Mouse (Mus musculus) cortical plate, adult 2 months (tissue): ENCODE measurements around the gene Vps37b. TPM values are rescaled to one million over a fixed set of nuclear protein-coding genes. Genes with fewer than 3 reads are reported as not detected.
A peak's percentile ranks its signal among the peaks of the same experiment; 100 is the strongest.
"Not testable (repeated sequence)": the region's sequence is repeated elsewhere in the genome, so short reads cannot be mapped to it uniquely, and the experiment has no call there.

Source experiments
- H3K27ac ChIP-seq: fragments of 200-500 bp; 2 replicates; pipeline ENCODE4 v1.5.1; 2012; ENCODE audit warnings: low read length, control low read depth, inconsistent platforms; ENCODE audit not compliant: insufficient read depth
- H3K4me1 ChIP-seq: fragments of 200-500 bp; 2 replicates; pipeline ENCODE4 v1.6.1; 2011; ENCODE audit warnings: low read length; ENCODE audit not compliant: control insufficient read depth, insufficient read depth
- H3K4me3 ChIP-seq: fragments of 200-500 bp; 2 replicates; pipeline ENCODE4 v1.5.1; 2011; ENCODE audit warnings: mild to moderate bottlenecking, low read length, control low read depth; ENCODE audit not compliant: insufficient read depth
- CTCF ChIP-seq: fragments of 200-500 bp; IDR thresholded peaks from 2 replicates; pipeline ENCODE4 v1.5.1; 2011; ENCODE audit warnings: mild to moderate bottlenecking, control low read depth, low read length; ENCODE audit not compliant: insufficient read depth; ENCODE audit errors: extremely low read depth
- POLR2A ChIP-seq: fragments of 200-500 bp; IDR thresholded peaks from 2 replicates; pipeline ENCODE4 v1.6.1; 2011; ENCODE audit warnings: mild to moderate bottlenecking, low read length, control low read depth; ENCODE audit not compliant: insufficient read depth; ENCODE audit errors: extremely low read depth
- polyA plus RNA-seq: library from polyadenylated mRNA; depleted of rRNA; stranded (reverse); fragments of >200 nt; gene quantifications from 2 replicates; pipeline ENCODE4 v1.2.3, GENCODE M21; 2012

The Vps37b gene
- polyA plus RNA-seq, 1 experiment: 48.4 TPM

DNA sequence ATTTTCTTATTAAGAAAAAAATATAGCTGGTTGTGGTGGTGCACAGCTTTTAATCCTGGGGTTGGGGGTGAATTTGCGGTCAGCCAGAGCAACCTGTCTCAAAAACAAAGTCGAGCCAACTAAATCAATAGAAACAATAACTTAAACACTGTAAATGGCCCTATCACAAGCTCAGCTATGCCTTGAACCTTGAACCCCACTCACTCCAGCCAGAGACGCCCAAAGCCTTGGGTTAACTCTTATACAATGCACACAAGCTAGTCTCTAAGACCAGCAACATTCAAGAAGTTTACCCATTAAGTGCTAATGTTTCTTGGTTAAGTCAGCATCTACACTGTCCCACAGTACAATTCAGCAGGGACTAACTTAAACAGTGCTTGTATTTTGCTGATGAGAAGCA lies 37.6 kb upstream of the Vps37b start:
- Histone ChIP-seq H3K27ac (no peak overlapping the region), H3K4me1 (no peaks in the 10 kb centered on the region), H3K4me3 (no peak overlapping the region)
- TF ChIP-seq CTCF (no peak), POLR2A (no peak)

DNA sequence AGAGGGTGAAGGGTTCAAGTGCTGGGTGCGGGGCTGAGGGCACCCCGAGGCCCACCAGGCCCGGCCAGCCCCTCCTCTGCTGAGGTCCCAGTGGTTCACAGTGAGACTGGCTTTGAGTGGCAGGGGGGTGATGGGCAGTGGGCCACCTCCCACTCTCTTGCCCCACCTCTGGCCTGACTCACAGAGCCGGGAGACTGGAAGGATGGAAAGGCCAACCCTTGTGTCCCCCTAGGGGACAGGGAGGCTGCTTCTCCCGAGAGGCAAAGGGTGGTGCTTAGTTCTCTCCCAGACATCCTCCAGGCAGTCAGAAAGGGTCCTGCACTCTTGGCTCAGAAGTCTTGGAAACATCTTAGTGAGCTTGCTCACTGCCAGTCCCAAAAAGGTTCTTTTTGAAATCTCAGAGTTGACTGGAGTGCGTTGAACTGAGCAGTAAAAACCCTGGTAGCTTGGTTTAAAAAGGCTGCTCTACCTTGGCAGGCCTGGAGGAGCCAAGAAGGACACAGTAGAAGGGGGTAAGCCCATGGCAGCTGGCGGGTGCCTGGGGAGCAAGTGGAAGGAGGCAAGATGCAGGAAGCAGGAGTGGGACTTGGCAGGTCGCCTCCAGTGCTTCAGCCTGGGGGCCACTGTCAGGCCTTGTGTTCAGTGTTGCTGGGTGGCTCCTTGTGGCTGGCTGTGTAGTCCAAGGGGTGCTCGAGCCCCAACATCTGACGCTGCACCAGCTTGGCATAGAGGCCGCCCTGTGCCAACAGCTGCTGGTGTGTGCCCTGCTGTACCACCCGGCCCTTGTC lies 30.2 kb upstream of the Vps37b start:
- Histone ChIP-seq H3K4me3 (no peak overlapping the region), H3K27ac (no peak overlapping the region), H3K4me1 (peaks cover 2% of the 10 kb centered on the region; the same call in 1 of the 2 replicates)
- TF ChIP-seq POLR2A: no peak
- TF ChIP-seq CTCF: no peak

DNA sequence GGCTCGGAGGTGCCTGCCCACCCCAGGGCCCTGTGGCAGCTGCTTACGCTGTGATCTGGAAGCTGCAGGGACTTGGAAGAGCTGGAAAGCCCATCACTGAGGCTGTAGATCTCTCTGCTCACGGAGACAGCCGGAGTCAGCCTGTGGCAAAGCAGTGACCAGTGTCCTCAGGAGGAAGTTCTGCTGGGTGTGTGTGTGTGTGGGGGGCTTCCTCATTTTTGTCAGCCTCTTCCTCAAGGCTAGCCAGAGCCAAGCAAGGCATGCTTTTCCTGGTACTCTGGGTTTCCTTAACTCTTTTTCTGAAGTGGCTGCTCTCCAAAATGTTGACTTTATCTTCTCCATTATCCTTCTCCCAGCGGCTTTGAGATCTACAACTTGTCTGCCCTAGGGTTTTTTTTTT lies 27.6 kb upstream of the Vps37b start:
- Histone ChIP-seq H3K27ac (no peak overlapping the region), H3K4me3 (no peak overlapping the region), H3K4me1 (peaks cover 2% of the 10 kb centered on the region; the same call in 1 of the 2 replicates)
- TF ChIP-seq POLR2A (no peak), CTCF (no peak)

DNA sequence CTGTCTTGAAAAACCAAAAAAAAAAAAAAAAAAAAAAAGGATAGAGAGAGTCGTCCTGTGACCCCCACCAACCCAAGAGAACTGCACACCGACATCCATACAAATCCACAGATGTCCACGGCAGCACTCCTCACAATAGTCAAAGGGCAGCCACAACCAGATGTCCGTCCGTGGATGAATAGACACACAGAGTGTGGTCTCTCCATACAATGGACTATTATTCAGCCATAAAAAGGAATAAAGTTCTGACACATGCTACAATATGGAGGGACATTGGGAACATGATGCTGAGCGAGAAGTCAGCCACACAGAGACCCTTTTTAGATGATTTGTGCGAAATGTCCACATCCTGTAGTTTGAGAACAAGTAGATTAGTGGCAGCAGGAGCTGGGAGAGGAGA lies 26.7 kb upstream of the Vps37b start:
- Histone ChIP-seq H3K4me3 (no peak overlapping the region), H3K27ac (no peak overlapping the region), H3K4me1 (peaks cover 2% of the 10 kb centered on the region; the same call in 1 of the 2 replicates)
- no peak for TF ChIP-seq CTCF
- no peak for TF ChIP-seq POLR2A

DNA sequence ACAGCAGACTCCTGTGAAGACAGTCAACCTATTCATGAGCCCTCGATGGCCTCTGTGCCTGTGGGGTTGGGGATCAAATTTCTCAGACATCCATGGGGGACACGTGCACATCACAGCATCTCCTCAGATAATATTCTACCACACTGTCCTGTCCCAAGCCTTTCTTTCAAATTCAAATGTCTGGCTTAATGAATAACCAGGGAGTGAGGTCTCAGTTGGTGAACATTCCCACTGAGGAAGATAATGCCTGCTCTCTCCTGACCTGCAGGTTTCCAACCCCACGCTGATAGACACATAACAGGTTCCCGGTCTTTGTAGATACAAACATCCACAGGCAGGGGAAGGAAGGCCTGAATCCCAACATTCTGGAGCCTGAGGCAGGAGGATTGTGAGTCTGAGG lies 24.9 kb upstream of the Vps37b start:
- Histone ChIP-seq H3K27ac (no peak overlapping the region), H3K4me3 (no peak overlapping the region), H3K4me1 (peaks cover 2% of the 10 kb centered on the region; the same call in 1 of the 2 replicates)
- TF ChIP-seq CTCF: no peak

DNA sequence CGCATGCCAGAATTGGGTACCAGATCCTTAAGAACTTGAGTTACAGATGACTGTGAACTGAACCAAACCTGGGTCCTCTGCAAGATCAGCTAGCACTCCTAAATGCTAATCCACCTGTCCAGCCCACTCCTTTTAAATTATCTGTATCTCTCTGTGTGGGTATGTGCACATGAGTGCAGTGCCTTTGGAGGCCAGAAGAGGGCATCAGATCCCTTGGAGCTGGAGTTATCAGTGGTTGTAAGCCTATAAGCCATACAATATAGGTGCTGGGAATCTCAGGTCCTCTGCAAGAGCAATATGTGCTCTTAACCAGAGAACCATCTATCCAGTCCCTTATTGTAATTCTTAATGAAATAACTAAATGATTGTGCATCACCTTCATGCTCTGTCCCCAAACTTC lies 24.1 kb upstream of the Vps37b start:
- no peak overlapping the region for H3K4me3 ChIP-seq
- H3K4me1 ChIP-seq: no peaks in the 10 kb centered on the region; the same call in 1 of the 2 replicates
- TF ChIP-seq POLR2A (no peak), CTCF (no peak)
- no peak overlapping the region for H3K27ac ChIP-seq

DNA sequence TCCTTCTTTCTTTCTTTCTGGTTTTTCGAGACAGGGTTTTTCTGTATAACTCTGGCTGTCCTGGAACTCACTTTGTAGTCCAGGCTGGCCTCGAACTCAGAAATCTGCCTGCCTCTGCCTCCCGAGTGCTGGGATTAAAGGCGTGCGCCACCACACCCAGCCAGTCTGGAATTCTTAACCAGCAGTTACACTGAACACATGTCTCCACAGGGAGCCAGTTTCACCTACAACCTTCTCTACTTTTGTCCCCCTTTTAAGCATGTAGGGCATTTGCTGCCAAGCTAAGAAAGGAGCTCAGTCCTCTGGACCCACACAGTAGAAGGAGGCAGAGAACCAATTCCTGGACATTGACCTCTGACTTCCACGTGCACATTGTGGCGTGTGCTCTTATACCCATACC lies 20.6 kb upstream of the Vps37b start:
- not testable (repeated sequence) for H3K27ac ChIP-seq, H3K4me1 ChIP-seq, H3K4me3 ChIP-seq

DNA sequence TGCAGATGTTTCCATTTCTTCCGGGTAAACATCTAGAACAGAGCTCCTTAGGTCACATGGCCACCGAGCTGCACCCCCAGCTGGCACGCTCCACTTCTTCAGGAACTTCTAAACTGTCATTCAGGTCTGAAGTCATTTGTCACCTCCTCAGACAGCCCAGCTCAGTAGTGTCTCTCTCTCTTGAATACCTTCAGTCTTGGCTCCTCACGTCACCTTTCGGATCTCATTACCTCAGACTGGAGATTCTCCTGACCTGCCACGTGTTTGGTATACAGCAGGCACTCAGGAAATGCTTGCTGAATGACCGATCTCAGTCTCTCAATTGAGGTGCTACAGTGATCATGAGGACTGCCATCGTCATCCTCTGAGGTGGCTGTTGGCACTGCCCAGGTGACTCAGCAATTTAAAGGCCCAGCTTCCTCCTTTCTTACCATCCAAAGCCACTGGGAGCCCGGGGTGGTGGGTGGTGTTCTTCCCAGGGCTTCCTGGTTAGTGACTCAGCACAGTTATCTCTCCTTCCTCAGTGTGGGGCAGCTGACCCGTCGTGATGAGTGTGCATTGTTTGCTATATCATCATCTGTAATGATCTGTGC lies 19.9 kb upstream of the Vps37b start:
- H3K4me1 ChIP-seq: peaks cover 3% of the 10 kb centered on the region
- no peak for TF ChIP-seq POLR2A
- no peak for TF ChIP-seq CTCF
- no peak overlapping the region for H3K4me3 ChIP-seq
- no peak overlapping the region for H3K27ac ChIP-seq

DNA sequence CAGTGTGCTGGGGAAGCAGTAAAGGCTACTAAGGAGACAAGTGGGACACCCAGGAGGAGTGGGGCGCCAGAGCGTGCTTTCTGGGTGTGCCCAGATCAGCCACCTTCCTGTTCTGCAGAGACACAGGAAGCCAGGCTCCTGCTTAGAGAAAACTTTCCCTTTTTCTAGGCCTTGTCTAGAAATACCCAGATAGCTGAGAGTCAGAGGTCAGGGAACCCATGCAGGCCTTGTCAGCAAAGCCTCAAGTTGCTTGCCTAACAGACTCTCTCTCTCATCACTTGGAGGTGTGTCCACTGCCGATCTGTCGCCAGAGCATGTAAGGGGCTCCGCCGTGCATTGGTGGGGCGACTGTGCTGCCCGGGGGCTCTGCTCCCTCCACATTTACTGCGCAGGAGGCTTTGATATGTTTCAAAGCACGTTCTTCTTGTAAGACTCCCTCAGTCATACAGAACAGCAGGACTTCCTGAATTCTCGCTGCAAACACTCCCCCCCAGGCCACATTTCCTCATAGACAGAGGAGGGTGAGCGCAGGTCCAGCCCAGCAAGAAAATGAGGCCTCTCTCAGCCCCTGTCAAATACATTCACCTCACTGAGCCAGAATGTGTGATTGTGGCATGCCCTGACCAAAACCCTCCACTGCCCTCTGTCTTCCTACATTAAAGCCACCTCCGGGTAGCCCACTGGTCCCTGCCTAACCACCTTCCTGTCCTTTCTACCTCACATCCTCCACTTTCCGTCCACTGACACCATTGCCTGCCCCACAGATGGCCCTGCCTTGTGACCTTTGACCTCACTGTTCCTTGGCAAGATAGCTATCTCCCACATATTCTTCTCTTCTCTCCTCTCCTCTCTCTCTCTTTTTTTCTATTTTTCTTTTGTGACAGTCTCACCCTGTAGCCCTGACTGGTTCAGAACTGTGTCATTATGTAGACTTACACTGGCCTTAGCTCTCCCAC lies 18.3 kb upstream of the Vps37b start:
- peaks cover 3% of the 10 kb centered on the region for H3K4me1 ChIP-seq

More for the DNA sequence above, 18.3 kb upstream of the Vps37b start:
- TF ChIP-seq POLR2A: no peak
- no peak for TF ChIP-seq CTCF
- Histone ChIP-seq H3K27ac (peak overlapping the region; percentile 70), H3K4me3 (no peak overlapping the region)
